Mouse (Mus musculus): Measurements from ENCODE around the gene Ldhd. TPM values are rescaled to one million over a fixed set of nuclear protein-coding genes. Genes with fewer than 3 reads are reported as not detected.
A peak's percentile ranks its signal among the peaks of the same experiment; 100 is the strongest.

Ldhd gene
- polyA plus RNA-seq, 1 experiment = 9.4 TPM

- peaks cover 39% of the 10 kb centered on the region for H3K4me1 ChIP-seq (ENCODE audit: control insufficient read depth, insufficient read depth, low read length)
- no peak for DNase-seq
- 46% methylated on average over 9 of the region's 9 CpGs for WGBS
- no peak overlapping the region for H3K4me3 ChIP-seq (replicated peaks; ENCODE audit: extremely low read depth, low read depth, low read length)
- TF ChIP-seq CTCF (IDR thresholded peaks at IDR 0.05; ENCODE audit: insufficient read depth, low read length) (no peak), POLR2A (IDR thresholded peaks at IDR 0.05; ENCODE audit: borderline replicate concordance, extremely low read depth, low read depth, low read length) (no peak)
These were observed 30.3 kb downstream of the Ldhd start for GRCm38 (mm10) chr8:111599707-111600444.

GRCm38 (mm10) chr8:111597310-111597709 lies 32.9 kb downstream of the Ldhd start:
- TF ChIP-seq CTCF (IDR thresholded peaks at IDR 0.05; ENCODE audit: insufficient read depth, low read length) (no peak), POLR2A (IDR thresholded peaks at IDR 0.05; ENCODE audit: borderline replicate concordance, extremely low read depth, low read depth, low read length) (no peak)
- Histone ChIP-seq H3K4me1 (ENCODE audit: control insufficient read depth, insufficient read depth, low read length) (peaks cover 50% of the 10 kb centered on the region), H3K4me3 (replicated peaks; ENCODE audit: extremely low read depth, low read depth, low read length) (no peak overlapping the region)
- no peak for DNase-seq
- WGBS = 5% methylated on average over 1 of the region's 1 CpGs

GRCm38 (mm10) chr8:111596485-111596821 lies 33.7 kb downstream of the Ldhd start:
- 22% methylated on average over 3 of the region's 3 CpGs for WGBS
- H3K4me1 ChIP-seq (ENCODE audit: control insufficient read depth, insufficient read depth, low read length) = peaks cover 50% of the 10 kb centered on the region
- no peak for TF ChIP-seq POLR2A (IDR thresholded peaks at IDR 0.05; ENCODE audit: borderline replicate concordance, extremely low read depth, low read depth, low read length)
- TF ChIP-seq CTCF (IDR thresholded peaks at IDR 0.05; ENCODE audit: insufficient read depth, low read length) = no peak
- H3K4me3 ChIP-seq (replicated peaks; ENCODE audit: extremely low read depth, low read depth, low read length) = no peak overlapping the region
- no peak for DNase-seq

GRCm38 (mm10) chr8:111595712-111596484 lies 34.3 kb downstream of the Ldhd start:
- WGBS = 24% methylated on average over 15 of the region's 15 CpGs
- H3K4me3 ChIP-seq (replicated peaks; ENCODE audit: extremely low read depth, low read depth, low read length) = no peak overlapping the region
- peak; percentile 47 for DNase-seq
- H3K4me1 ChIP-seq (ENCODE audit: control insufficient read depth, insufficient read depth, low read length) = peaks cover 50% of the 10 kb centered on the region
- TF ChIP-seq POLR2A (IDR thresholded peaks at IDR 0.05; ENCODE audit: borderline replicate concordance, extremely low read depth, low read depth, low read length) (no peak), CTCF (IDR thresholded peaks at IDR 0.05; ENCODE audit: insufficient read depth, low read length) (no peak)

- peaks cover 48% of the 10 kb centered on the region for H3K4me1 ChIP-seq (ENCODE audit: control insufficient read depth, insufficient read depth, low read length)
- no peak overlapping the region for H3K4me3 ChIP-seq (replicated peaks; ENCODE audit: extremely low read depth, low read depth, low read length)
- WGBS = 61% methylated on average over 2 of the region's 2 CpGs
- no peak for DNase-seq
- TF ChIP-seq CTCF (IDR thresholded peaks at IDR 0.05; ENCODE audit: insufficient read depth, low read length) = no peak
- no peak for TF ChIP-seq POLR2A (IDR thresholded peaks at IDR 0.05; ENCODE audit: borderline replicate concordance, extremely low read depth, low read depth, low read length)
These were observed 35.2 kb downstream of the Ldhd start for GRCm38 (mm10) chr8:111594951-111595350.

GRCm38 (mm10) chr8:111594044-111594840 lies 35.9 kb downstream of the Ldhd start:
- no peak overlapping the region for H3K4me3 ChIP-seq (replicated peaks; ENCODE audit: extremely low read depth, low read depth, low read length)
- DNase-seq = no peak
- 39% methylated on average over 3 of the region's 3 CpGs for WGBS
- no peak for TF ChIP-seq CTCF (IDR thresholded peaks at IDR 0.05; ENCODE audit: insufficient read depth, low read length)
- TF ChIP-seq POLR2A (IDR thresholded peaks at IDR 0.05; ENCODE audit: borderline replicate concordance, extremely low read depth, low read depth, low read length) = no peak
- peaks cover 44% of the 10 kb centered on the region for H3K4me1 ChIP-seq (ENCODE audit: control insufficient read depth, insufficient read depth, low read length)

GRCm38 (mm10) chr8:111592390-111592910 lies 37.7 kb downstream of the Ldhd start:
- H3K4me1 ChIP-seq (ENCODE audit: control insufficient read depth, insufficient read depth, low read length) = peaks cover 38% of the 10 kb centered on the region
- H3K4me3 ChIP-seq (replicated peaks; ENCODE audit: extremely low read depth, low read depth, low read length) = no peak overlapping the region
- no peak for DNase-seq
- TF ChIP-seq CTCF (IDR thresholded peaks at IDR 0.05; ENCODE audit: insufficient read depth, low read length) (no peak), POLR2A (IDR thresholded peaks at IDR 0.05; ENCODE audit: borderline replicate concordance, extremely low read depth, low read depth, low read length) (no peak)
- 78% methylated on average over 7 of the region's 7 CpGs for WGBS

GRCm38 (mm10) chr8:111591176-111591575 lies 39.0 kb downstream of the Ldhd start:
- H3K4me1 ChIP-seq (ENCODE audit: control insufficient read depth, insufficient read depth, low read length) = peaks cover 25% of the 10 kb centered on the region

GRCm38 (mm10) chr8:111590214-111590613 lies 40.0 kb downstream of the Ldhd start:
- TF ChIP-seq CTCF (IDR thresholded peaks at IDR 0.05; ENCODE audit: insufficient read depth, low read length) (no peak), POLR2A (IDR thresholded peaks at IDR 0.05; ENCODE audit: borderline replicate concordance, extremely low read depth, low read depth, low read length) (no peak)
- H3K4me3 ChIP-seq (replicated peaks; ENCODE audit: extremely low read depth, low read depth, low read length) = no peak overlapping the region
- H3K4me1 ChIP-seq (ENCODE audit: control insufficient read depth, insufficient read depth, low read length) = peaks cover 15% of the 10 kb centered on the region
- WGBS = 44% methylated on average over 3 of the region's 3 CpGs
- DNase-seq = no peak

More at GRCm38 (mm10) chr8:111591176-111591575, 39.0 kb downstream of the Ldhd start:
- DNase-seq = no peak
- no peak for TF ChIP-seq POLR2A (IDR thresholded peaks at IDR 0.05; ENCODE audit: borderline replicate concordance, extremely low read depth, low read depth, low read length)
- no peak for TF ChIP-seq CTCF (IDR thresholded peaks at IDR 0.05; ENCODE audit: insufficient read depth, low read length)
- no peak overlapping the region for H3K4me3 ChIP-seq (replicated peaks; ENCODE audit: extremely low read depth, low read depth, low read length)

Measured in lung, adult 2 months (tissue).